Mouse (Mus musculus): ENCODE results near the gene Slc38a6.

DNA sequence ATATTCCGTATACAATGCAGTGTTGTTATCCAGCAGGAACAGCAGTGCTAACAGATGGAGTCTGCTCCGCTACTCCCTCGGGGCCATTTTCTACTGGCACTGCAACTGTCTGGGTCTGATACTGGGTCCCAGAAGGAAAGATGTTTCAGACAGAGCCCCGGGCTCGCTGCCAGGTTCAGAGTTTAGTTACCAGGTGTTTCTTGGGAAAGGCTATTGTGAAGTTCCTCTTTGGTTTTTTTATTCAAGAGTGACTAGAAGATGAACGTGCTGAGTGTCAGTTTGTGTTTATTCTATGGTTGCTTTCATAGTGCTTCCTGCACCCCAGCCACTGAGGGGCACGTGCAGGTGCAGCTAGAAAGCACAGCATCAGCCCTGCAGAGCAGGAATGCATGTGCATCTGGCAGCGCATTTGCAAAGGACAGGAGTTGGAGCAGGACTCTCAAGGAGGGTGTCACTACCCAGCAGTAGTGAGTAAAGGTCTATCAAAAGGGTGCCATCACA is 47.5 kb downstream of the Slc38a6 start:
- TF ChIP-seq CTCF (conservative IDR thresholded peaks at IDR 0.05 in 1 of 2, IDR thresholded peaks at IDR 0.05 in 1 of 2; ENCODE audit: low read depth in 2 of 2, low read length in 2 of 2) (no peak), POLR2A (IDR thresholded peaks at IDR 0.05; ENCODE audit: low read depth, low read length) (no peak), MAFK (IDR thresholded peaks at IDR 0.05; ENCODE audit: insufficient replicate concordance, low read length) (no peak), MAX (IDR thresholded peaks at IDR 0.05; ENCODE audit: low read length) (no peak), SIN3A (IDR thresholded peaks at IDR 0.05; ENCODE audit: low read length) (no peak)
